18 mouse cellular contexts compared by ENCODE assay signal in the genomic region with DNA sequence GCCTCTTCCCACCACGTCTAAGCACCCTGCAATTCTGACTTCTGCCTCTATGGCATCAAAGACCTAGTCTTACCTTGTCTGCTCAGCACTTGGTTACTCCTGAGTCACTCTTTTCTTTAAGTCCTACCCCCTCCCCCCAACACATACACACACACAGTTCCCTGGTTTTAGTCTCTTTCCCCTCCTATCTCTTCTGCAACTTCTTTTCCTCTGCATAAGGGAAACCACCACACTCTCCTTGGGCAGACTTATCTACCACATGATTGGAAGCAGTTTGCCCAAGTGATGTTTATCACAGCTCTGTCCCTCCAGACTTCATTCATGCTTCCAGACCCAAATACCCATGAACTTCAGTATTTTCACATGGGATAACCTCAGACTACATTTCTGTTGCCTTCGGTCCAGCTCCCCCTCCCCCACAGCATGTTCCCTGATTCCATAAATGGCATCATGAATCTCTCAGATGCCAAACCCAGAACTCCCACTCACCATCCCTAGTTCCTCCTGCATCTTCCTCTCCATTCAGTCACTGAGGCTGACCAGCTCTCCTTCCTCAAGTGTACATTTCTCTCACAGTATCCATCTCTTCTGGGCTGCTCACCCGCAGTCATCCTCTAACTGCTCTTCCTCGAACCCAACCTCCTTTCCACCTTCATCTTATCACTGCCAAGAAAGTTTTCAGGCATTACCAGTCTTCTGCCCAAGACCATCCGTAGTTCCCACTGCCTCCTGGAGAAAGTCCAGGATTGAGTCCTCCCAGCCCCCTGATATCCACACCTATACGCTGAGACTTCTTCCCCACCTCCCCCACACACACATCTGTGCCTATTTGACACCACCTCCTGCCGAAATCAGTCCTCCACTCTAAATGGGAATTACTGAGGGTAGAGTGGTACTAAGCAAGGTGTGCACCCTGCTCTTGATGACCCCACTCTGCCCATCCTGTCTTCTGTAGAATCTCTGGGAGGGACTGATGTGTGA. TPM values are rescaled to one million over a fixed set of nuclear protein-coding genes. Genes with fewer than 3 reads are reported as not detected.
DNase-seq lines count a peak whose midpoint lies in the region; ATAC-seq and TF ChIP-seq lines count a peak whose summit lies in the region.
"Had no signal": no experiment of that assay in that cellular context is flagged by ENCODE, and none has a peak within 500 bp of the region (broad histone marks: within the 10 kb centered on the region; RNA-seq: fewer than 3 reads in every experiment).

No protein-coding gene starts in this region.

- no peak for TF ChIP-seq RAD21 in MEL (IDR thresholded peaks at IDR 0.05; ENCODE audit: low read depth, low read length)

- no peak for TF ChIP-seq CTCF in liver, postnatal 0 days (IDR thresholded peaks at IDR 0.05; ENCODE audit: low read depth)
- 0 out of 6 replicates have a peak, but pooled peaks of 1 of the 3 experiments have one; percentile 11 for TF ChIP-seq CTCF in MEL (IDR thresholded peaks at IDR 0.05 in 2 of 3, conservative IDR thresholded peaks at IDR 0.05 in 1 of 3; ENCODE audit: control insufficient read depth in 1 of 3, insufficient read depth in 1 of 3, low read depth in 2 of 3, low read length in 3 of 3, poor library complexity in 1 of 3, severe bottlenecking in 1 of 3)

- no peaks in the 10 kb centered on the region for H3K9me3 ChIP-seq in liver, postnatal 0 days (ENCODE audit: low read length)
- H3K9me3 ChIP-seq in liver, embryonic 12.5 days (replicated peaks): no peaks in the 10 kb centered on the region
- H3K9me3 ChIP-seq in MEL (replicated peaks; ENCODE audit: insufficient read depth, low read length): no peaks in the 10 kb centered on the region
- H3K9me3 ChIP-seq: forebrain, embryonic 15.5 days; limb, embryonic 15.5 days; midbrain, embryonic 10.5 days had no signal

- H3K4me3 ChIP-seq in liver, postnatal 0 days (ENCODE audit: low read depth, low read length): no peak overlapping the region
- no peak overlapping the region for H3K4me3 ChIP-seq in liver, embryonic 12.5 days
- peak overlapping the region; percentile 45 to 49 for H3K4me3 ChIP-seq in MEL (ENCODE audit: control insufficient read depth in 1 of 2, insufficient read depth in 1 of 2, low read depth in 2 of 2, low read length in 2 of 2)
- H3K4me3 ChIP-seq in macrophage (ENCODE audit: inconsistent target): no peak overlapping the region
- H3K4me3 ChIP-seq: forebrain, embryonic 15.5 days; heart, adult 2 months; limb, embryonic 15.5 days had no signal

- no peak overlapping the region for H3K9ac ChIP-seq in liver, postnatal 0 days (replicated peaks)
- no peak overlapping the region; the same call in 1 of the 2 replicates for H3K9ac ChIP-seq in liver, embryonic 12.5 days
- peak overlapping the region; percentile 59 for H3K9ac ChIP-seq in MEL (ENCODE audit: control insufficient read depth, low read depth, low read length, poor library complexity, severe bottlenecking)
- H3K9ac ChIP-seq: limb, embryonic 15.5 days had no signal

- WGBS in liver, postnatal 0 days (ENCODE audit: insufficient replicate concordance): 61% methylated on average over 7 of the region's 7 CpGs
- 50% methylated on average over 7 of the region's 7 CpGs for WGBS in liver, embryonic 12.5 days (ENCODE audit: insufficient replicate concordance)
- 80% methylated on average over 7 of the region's 7 CpGs for WGBS in macrophage (ENCODE audit: missing documents)

- H3K4me2 ChIP-seq in liver, postnatal 0 days (ENCODE audit: low read depth, low read length): no peak overlapping the region
- no peak overlapping the region for H3K4me2 ChIP-seq in liver, embryonic 12.5 days
- H3K4me2 ChIP-seq: forebrain, embryonic 15.5 days; limb, embryonic 15.5 days had no signal

- intact Hi-C loops in heart, postnatal 25 days (cut with DNase I): no loop called here

- peak; percentile 91 for DNase-seq in heart, adult 11 months
- DNase-seq in heart, postnatal 25 days (ENCODE audit: low spot score): no peak
- DNase-seq in liver, postnatal 0 days: peak; percentile 10
- DNase-seq in MEL (ENCODE audit: low read depth, low spot score): peak; percentile 82
- no peak for DNase-seq in thymus, adult 18-20 months
- DNase-seq in adrenal gland, adult 18-20 months (ENCODE audit: low spot score in 2 of 2): no peak
- DNase-seq: cerebellum, adult 2 months; heart, adult 2 months; heart, postnatal 36 days; kidney, postnatal 10 days; right cerebral cortex, adult 18-20 months had no signal

- peaks cover 29% of the 10 kb centered on the region for H3K4me1 ChIP-seq in liver, postnatal 0 days (ENCODE audit: insufficient read depth)
- H3K4me1 ChIP-seq in liver, embryonic 12.5 days: peaks cover 76% of the 10 kb centered on the region
- peaks cover 15 to 40% of the 10 kb centered on the region in 2 experiments for H3K4me1 ChIP-seq in MEL (ENCODE audit: control insufficient read depth in 1 of 2, insufficient read depth in 2 of 2, low read length in 2 of 2)

- H3K27ac ChIP-seq in liver, postnatal 0 days (ENCODE audit: low read depth): no peak overlapping the region
- no peak overlapping the region; the same call in 1 of the 2 replicates for H3K27ac ChIP-seq in liver, embryonic 12.5 days
- H3K27ac ChIP-seq in MEL (ENCODE audit: control insufficient read depth, low read depth, low read length) (peak overlapping the region; percentile 82), macrophage (peak overlapping the region; percentile 39)

- no peak for TF ChIP-seq EP300 in liver, postnatal 0 days (IDR thresholded peaks at IDR 0.05; ENCODE audit: low read depth)
- TF ChIP-seq EP300 in MEL (IDR thresholded peaks at IDR 0.05; ENCODE audit: low read depth in 1 of 2, low read length in 2 of 2): peak; percentile 79 to 86

- no peak for TF ChIP-seq POLR2A in MEL (IDR thresholded peaks at IDR 0.05; ENCODE audit: control insufficient read depth in 1 of 2, insufficient read depth in 1 of 2, low read depth in 1 of 2, low read length in 2 of 2, poor library complexity in 1 of 2)

- ATAC-seq in liver, postnatal 0 days: no peak
- ATAC-seq in liver, embryonic 12.5 days: no peak
- ATAC-seq: inflammation-experienced regulatory T-cells, adult 6 months had no signal

- H3K79me2 ChIP-seq in MEL (ENCODE audit: control insufficient read depth, insufficient read depth, low read length, poor library complexity) (peaks cover 17% of the 10 kb centered on the region), macrophage (ENCODE audit: inconsistent target) (peaks cover 26% of the 10 kb centered on the region)

- H3K27me3 ChIP-seq in liver, postnatal 0 days (ENCODE audit: insufficient read depth, low read length): no peaks in the 10 kb centered on the region
- no peaks in the 10 kb centered on the region for H3K27me3 ChIP-seq in liver, embryonic 12.5 days (replicated peaks)
- no peaks in the 10 kb centered on the region for H3K27me3 ChIP-seq in MEL (ENCODE audit: control insufficient read depth in 1 of 2, insufficient read depth in 2 of 2, low read length in 2 of 2)
- H3K27me3 ChIP-seq: forebrain, embryonic 15.5 days; limb, embryonic 15.5 days had no signal

- peaks cover 12% of the 10 kb centered on the region; the same call in 1 of the 2 replicates for H3K36me3 ChIP-seq in liver, postnatal 0 days (replicated peaks; ENCODE audit: insufficient read depth, low read length)
- peaks cover 21% of the 10 kb centered on the region for H3K36me3 ChIP-seq in liver, embryonic 12.5 days
- H3K36me3 ChIP-seq in MEL (ENCODE audit: control insufficient read depth in 1 of 2, insufficient read depth in 2 of 2, low read length in 2 of 2) (peaks cover 1 to 30% of the 10 kb centered on the region in 2 experiments; a peak in 3 of 4 replicates), macrophage (ENCODE audit: inconsistent target) (peaks cover 4% of the 10 kb centered on the region; the same call in 1 of the 2 replicates)

RNA-seq across cellular contexts. Expression of a gene that starts 1.3 kb away (rescaled TPM):
- 100 to 1,000 TPM; 138 to 145 TPM for total RNA-seq in heart, postnatal 25 days (2021)
- 112 and 119 TPM in 2 replicates for polyA plus RNA-seq in liver, postnatal 0 days (2015; fragmentation: Nextera tagmentation; extraction: Ambion mirVana)
- 77.5 and 89.3 TPM in 2 replicates for polyA plus RNA-seq in liver, embryonic 12.5 days (2016; fragmentation: Nextera tagmentation; extraction: Ambion mirVana)
- total RNA-seq in MEL (2012; rRNA removed): 37.4 and 47.8 TPM in 2 replicates
- polyA plus RNA-seq in MEL (2012; ENCODE audit: insufficient read depth in 1 of 2, insufficient read length in 2 of 2, low read depth in 1 of 2, low replicate concordance in 2 of 2, missing spikeins in 1 of 2): 10 to 100 TPM in 1 of 2 experiments, not detected in 1; 48.5 TPM
- 10 to 100 TPM in 15 of 26 experiments, 1 to 10 TPM in 11; 1.4 to 30.9 (median 12.0) TPM for total RNA-seq in macrophage (2018; cell fraction: chromatin; rRNA removed)
- total RNA-seq in macrophage (2018; cell fraction: cytosol; rRNA removed): 10 to 100 TPM; 10.6 to 30.8 (median 20.6) TPM
- 10 to 100 TPM in 19 of 26 experiments, 1 to 10 TPM in 7; 4.3 to 40.2 (median 16.6) TPM for total RNA-seq in macrophage (2018; cell fraction: nucleus; rRNA removed)
- 11.3 to 32.4 TPM (median 28.0 TPM) in 3 replicates for polyA plus RNA-seq in macrophage (2018)
- total RNA-seq in adrenal gland, adult 18-20 months (2021): 10 to 100 TPM; 40.8 to 44.5 TPM

RNA-seq across cellular contexts. Expression of a gene that starts 3.5 kb away (rescaled TPM):
- 1 to 10 TPM; 4.6 to 6.8 TPM for total RNA-seq in heart, postnatal 25 days (2021)
- polyA plus RNA-seq in liver, postnatal 0 days (2015; fragmentation: Nextera tagmentation; extraction: Ambion mirVana): 3.6 and 4.4 TPM in 2 replicates
- 4.4 and 5.1 TPM in 2 replicates for polyA plus RNA-seq in liver, embryonic 12.5 days (2016; fragmentation: Nextera tagmentation; extraction: Ambion mirVana)
- total RNA-seq in MEL (2012; rRNA removed): 5.9 and 6.6 TPM in 2 replicates
- polyA plus RNA-seq in MEL (2012; ENCODE audit: insufficient read depth in 1 of 2, insufficient read length in 2 of 2, low read depth in 1 of 2, low replicate concordance in 2 of 2, missing spikeins in 1 of 2) (10 to 100 TPM in 1 of 2 experiments, not detected in 1; 10.9 TPM), macrophage (2018) (9.1 to 15.2 TPM (median 13.1 TPM) in 3 replicates)
- total RNA-seq in macrophage (2018; cell fraction: chromatin; rRNA removed): 10 to 100 TPM in 9 of 26 experiments, 1 to 10 TPM in 14, under 1 TPM in 3; 0.49 to 25.6 (median 5.3) TPM
- total RNA-seq in macrophage (2018; cell fraction: cytosol; rRNA removed): 10 to 100 TPM in 19 of 26 experiments, 1 to 10 TPM in 7; 4.6 to 21.4 (median 13.4) TPM
- total RNA-seq in macrophage (2018; cell fraction: nucleus; rRNA removed): 10 to 100 TPM in 11 of 26 experiments, 1 to 10 TPM in 15; 1.1 to 22.2 (median 7.9) TPM
- total RNA-seq in adrenal gland, adult 18-20 months (2021): 1 to 10 TPM; 4.0 to 4.3 TPM

RNA-seq across cellular contexts. Expression of a gene that starts 10.2 kb away (rescaled TPM):
- 10 to 100 TPM; 29.1 to 38.1 TPM for total RNA-seq in heart, postnatal 25 days (2021)
- 14.9 and 17.3 TPM in 2 replicates for polyA plus RNA-seq in liver, postnatal 0 days (2015; fragmentation: Nextera tagmentation; extraction: Ambion mirVana)
- 34.0 and 38.9 TPM in 2 replicates for polyA plus RNA-seq in liver, embryonic 12.5 days (2016; fragmentation: Nextera tagmentation; extraction: Ambion mirVana)
- 32.0 and 32.4 TPM in 2 replicates for total RNA-seq in MEL (2012; rRNA removed)
- 10 to 100 TPM; 34.3 to 70.7 TPM for polyA plus RNA-seq in MEL (2012; ENCODE audit: insufficient read depth in 1 of 2, insufficient read length in 2 of 2, low read depth in 1 of 2, low replicate concordance in 2 of 2, missing spikeins in 1 of 2)
- total RNA-seq in macrophage (2018; cell fraction: chromatin; rRNA removed): 1,000 to 10,000 TPM in 25 of 26 experiments, 100 to 1,000 TPM in 1; 894 to 1,522 (median 1,261) TPM
- 10 to 100 TPM; 25.2 to 92.6 (median 37.1) TPM for total RNA-seq in macrophage (2018; cell fraction: cytosol; rRNA removed)
- 100 to 1,000 TPM; 403 to 894 (median 696) TPM for total RNA-seq in macrophage (2018; cell fraction: nucleus; rRNA removed)
- 32.4 to 63.2 TPM (median 55.1 TPM) in 3 replicates for polyA plus RNA-seq in macrophage (2018)
- total RNA-seq in adrenal gland, adult 18-20 months (2021): 10 to 100 TPM; 61.9 to 62.7 TPM

RNA-seq across cellular contexts. Expression of a gene that starts 50.3 kb away (rescaled TPM):
- total RNA-seq in heart, postnatal 25 days (2021): 100 to 1,000 TPM; 116 to 128 TPM
- 0.68 and 1.5 TPM in 2 replicates for polyA plus RNA-seq in liver, postnatal 0 days (2015; fragmentation: Nextera tagmentation; extraction: Ambion mirVana)
- 1.9 and 2.6 TPM in 2 replicates for polyA plus RNA-seq in liver, embryonic 12.5 days (2016; fragmentation: Nextera tagmentation; extraction: Ambion mirVana)
- total RNA-seq in MEL (2012; rRNA removed): 0.12 TPM in 1 of 2 replicates, not detected in the other
- under 1 TPM in 1 of 2 experiments, not detected in 1; 0.07 TPM for polyA plus RNA-seq in MEL (2012; ENCODE audit: insufficient read depth in 1 of 2, insufficient read length in 2 of 2, low read depth in 1 of 2, low replicate concordance in 2 of 2, missing spikeins in 1 of 2)
- total RNA-seq in macrophage (2018; cell fraction: chromatin; rRNA removed): 1 to 10 TPM in 10 of 26 experiments, under 1 TPM in 13, not detected in 3; 0.20 to 4.3 (median 0.96) TPM
- total RNA-seq in macrophage (2018; cell fraction: cytosol; rRNA removed): under 1 TPM in 23 of 26 experiments, not detected in 3; 0.03 to 0.88 (median 0.25) TPM
- total RNA-seq in macrophage (2018; cell fraction: nucleus; rRNA removed): 1 to 10 TPM in 10 of 26 experiments, under 1 TPM in 13, not detected in 3; 0.12 to 5.6 (median 0.84) TPM
- polyA plus RNA-seq in macrophage (2018): 0.21 to 0.58 TPM (median 0.36 TPM) in 3 replicates
- 10 to 100 TPM; 22.8 to 32.5 TPM for total RNA-seq in adrenal gland, adult 18-20 months (2021)
- total RNA-seq: neutrophil, adult 5-6 weeks had no signal

Comparison
In these comparisons a context has a peak if more than half of its experiments do, and no peak if none do; other contexts are left out.
1. DNase-seq: peak in heart, adult 11 months (single experiment), liver, postnatal 0 days (single experiment) and MEL (single experiment); none in heart, postnatal 25 days (single experiment), thymus, adult 18-20 months (0 of 2) and adrenal gland, adult 18-20 months (0 of 2).
2. H3K27ac ChIP-seq: peak in MEL (single experiment) and macrophage (single experiment); none in liver, postnatal 0 days (single experiment) and liver, embryonic 12.5 days (single experiment).
3. H3K4me3 ChIP-seq: peak in MEL (2 of 2); none in liver, postnatal 0 days (single experiment), liver, embryonic 12.5 days (single experiment) and macrophage (single experiment).